Mouse (Mus musculus) liver, embryonic 14.5 days (tissue): ENCODE results near the gene 4930435E12Rik. TPM values are rescaled to one million over a fixed set of nuclear protein-coding genes. Genes with fewer than 3 reads are reported as not detected.

Experiments
- ATAC-seq: fragments of 200-750 bp; cut with Nextera tagmentation; 2 replicates; pipeline ENCODE4 v1.8.0; 2017; ENCODE audit warnings: moderate number of reproducible peaks, mild to moderate bottlenecking, moderate library complexity; ENCODE audit not compliant: insufficient read depth
- DNase-seq, 3 experiments: peaks; one replicate each; pipeline ENCODE4 v3.0.0-alpha.2; 2012 to 2013; ENCODE audit warnings: low read depth in 3 of 3, low spot score in 3 of 3
- H3K27ac ChIP-seq: fragments of 300-500 bp; sonication (generic); 2 replicates; pipeline ENCODE4 v1.5.1; 2014; ENCODE audit warnings: moderate library complexity, mild to moderate bottlenecking, control low read depth, inconsistent platforms
- H3K27me3 ChIP-seq: fragments of 300-500 bp; sonication (generic); 2 replicates; pipeline ENCODE4 v1.6.1; 2014; ENCODE audit warnings: mild to moderate bottlenecking, low read length, moderate library complexity; ENCODE audit not compliant: control insufficient read depth, insufficient read depth
- H3K36me3 ChIP-seq: fragments of 300-500 bp; sonication (generic); replicated peaks from 2 replicates; pipeline ENCODE4 v1.6.1; 2014; ENCODE audit warnings: low read depth; ENCODE audit not compliant: control insufficient read depth, insufficient read depth
- H3K4me1 ChIP-seq, 2 experiments: fragments of 200-500 bp in 1 of 2; fragments of 300-500 bp in 1 of 2; sonication (generic) in 1 of 2; replicated peaks; 2 replicates each; pipeline ENCODE4 v1.6.1; 2012 to 2014; ENCODE audit warnings: antibody characterized with exemption in 1 of 2, inconsistent platforms in 1 of 2, low read length in 1 of 2; ENCODE audit not compliant: control insufficient read depth in 2 of 2, insufficient read depth in 2 of 2
- H3K4me2 ChIP-seq: fragments of 300-500 bp; sonication (generic); 2 replicates; pipeline ENCODE4 v1.6.1; 2014; ENCODE audit warnings: low read depth, mild to moderate bottlenecking, control low read depth, moderate library complexity
- H3K4me3 ChIP-seq, 2 experiments: fragments of 200-500 bp in 1 of 2; fragments of 300-500 bp in 1 of 2; sonication (generic) in 1 of 2; 2 replicates each; pipeline ENCODE4 v1.5.1; 2012 to 2014; ENCODE audit warnings: low read depth in 2 of 2, low read length in 2 of 2, mild to moderate bottlenecking in 2 of 2, control low read depth in 1 of 2, inconsistent platforms in 1 of 2, moderate library complexity in 1 of 2; ENCODE audit not compliant: insufficient read depth in 1 of 2
- H3K9ac ChIP-seq: fragments of 300-500 bp; sonication (generic); replicated peaks from 2 replicates; pipeline ENCODE4 v1.6.1; 2014; ENCODE audit warnings: mild to moderate bottlenecking, control low read depth, moderate library complexity
- H3K9me3 ChIP-seq: fragments of 300-500 bp; sonication (generic); 2 replicates; pipeline ENCODE4 v1.6.1; 2016; ENCODE audit warnings: low read length, mixed read lengths; ENCODE audit not compliant: control insufficient read depth
- CTCF ChIP-seq: IDR thresholded peaks from 2 replicates; pipeline ENCODE4 v1.5.1; 2016; ENCODE audit warnings: antibody characterized with exemption, low read depth, control low read depth
- EP300 ChIP-seq: IDR thresholded peaks from 2 replicates; pipeline ENCODE4 v1.6.1; 2016; ENCODE audit warnings: antibody characterized with exemption, low read depth
- WGBS: fragments of 180-500 bp; shearing (Covaris S2); extraction: QIAGEN DNeasy Blood & Tissue Kit; methylation state at CpG from one replicate; pipeline ENCODE4 v1.1.7; 2014; ENCODE audit not compliant: insufficient replicate concordance; 5-methylcytosine and 5-hydroxymethylcytosine counted together
- polyA plus RNA-seq, 2 experiments: library from polyadenylated mRNA; depleted of rRNA in 1 of 2; stranded (reverse) in 1 of 2; unstranded in 1 of 2; fragments of >200 nt; fragmentation: Nextera tagmentation in 1 of 2; extraction: Ambion mirVana in 1 of 2; gene quantifications; 2 replicates each; pipeline versions ENCODE4 v1.2.1 to v1.2.3; 2012 to 2014

Gene 4930435E12Rik
- polyA plus RNA-seq, 2 experiments: not detected

DNA sequence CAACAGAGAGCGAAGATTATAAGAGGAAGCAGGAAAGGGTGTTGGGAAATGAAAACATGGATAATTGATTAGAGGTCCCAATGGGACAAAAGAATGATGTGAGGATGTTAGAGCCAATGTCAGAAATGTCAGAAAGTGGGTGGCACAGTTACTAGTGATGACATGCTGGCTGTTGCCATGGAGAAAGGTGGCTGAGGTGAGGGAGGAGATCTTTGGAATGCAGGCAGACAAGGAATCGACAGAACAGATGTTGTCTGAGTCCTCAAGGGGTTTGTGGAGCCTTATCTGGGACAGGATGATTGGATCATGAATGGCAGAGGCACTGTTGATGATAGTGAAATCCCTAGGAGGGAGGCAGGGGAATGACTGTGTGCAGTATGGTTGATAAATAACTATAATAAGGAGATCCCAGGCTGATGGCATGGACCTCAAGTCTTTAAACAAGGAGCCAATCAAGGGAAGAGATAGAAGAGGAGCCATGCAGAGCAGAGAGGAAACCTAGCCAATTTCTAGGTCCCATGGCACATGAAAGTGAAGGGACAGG lies 46.0 kb downstream of the 4930435E12Rik start:
- Histone ChIP-seq H3K4me2 (no peak overlapping the region), H3K27ac (no peak overlapping the region), H3K4me3 (no peak overlapping the region), H3K4me1 (no peaks in the 10 kb centered on the region), H3K9ac (no peak overlapping the region), H3K36me3 (no peaks in the 10 kb centered on the region), H3K9me3 (no peaks in the 10 kb centered on the region), H3K27me3 (no peaks in the 10 kb centered on the region)
- TF ChIP-seq CTCF (no peak), EP300 (no peak)
- DNase-seq: no peak
- ATAC-seq: no peak
- WGBS: 48% methylated on average over 2 of the region's 2 CpGs

GRCm38 (mm10) chr16:38781946-38782345 lies 46.6 kb downstream of the 4930435E12Rik start:
- Histone ChIP-seq H3K27ac (no peak overlapping the region), H3K4me1 (no peaks in the 10 kb centered on the region), H3K4me3 (no peak overlapping the region), H3K36me3 (no peaks in the 10 kb centered on the region), H3K9me3 (no peaks in the 10 kb centered on the region), H3K4me2 (no peak overlapping the region), H3K9ac (no peak overlapping the region), H3K27me3 (no peaks in the 10 kb centered on the region)
- no peak for ATAC-seq
- TF ChIP-seq CTCF (no peak), EP300 (no peak)
- 20% methylated on average over 2 of the region's 2 CpGs for WGBS
- no peak for DNase-seq

DNA sequence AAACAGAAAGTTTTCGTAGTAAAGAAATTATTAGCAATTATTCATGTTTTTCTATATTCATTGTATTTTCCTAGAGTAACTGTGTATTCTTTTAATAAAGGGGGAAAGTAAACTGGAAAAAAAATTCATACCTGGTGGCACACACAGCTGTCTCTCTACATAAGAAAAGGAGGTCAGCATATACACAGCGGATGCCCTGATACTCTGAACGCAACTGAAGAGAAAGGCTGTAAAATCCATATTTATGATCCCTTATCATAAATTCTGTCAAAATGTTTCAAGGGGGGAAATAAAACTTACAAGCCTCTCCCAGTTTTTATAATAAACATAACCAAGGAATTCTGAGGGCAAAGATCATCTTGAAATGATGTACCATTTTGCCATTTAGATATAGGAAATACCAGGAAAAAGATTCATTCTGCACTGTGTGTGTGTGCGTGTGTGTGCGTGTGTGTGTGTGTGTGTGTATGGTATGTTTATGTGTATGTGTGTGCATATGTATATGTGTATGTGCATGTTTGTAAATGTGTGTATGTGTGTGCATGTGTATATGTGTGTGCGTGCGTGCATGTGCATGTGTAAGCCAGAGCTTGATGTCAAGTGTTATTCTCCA lies 47.5 kb downstream of the 4930435E12Rik start:
- Histone ChIP-seq H3K9me3 (no peaks in the 10 kb centered on the region), H3K4me1 (no peaks in the 10 kb centered on the region), H3K36me3 (no peaks in the 10 kb centered on the region), H3K27ac (no peak overlapping the region), H3K4me2 (no peak overlapping the region), H3K27me3 (no peaks in the 10 kb centered on the region), H3K4me3 (no peak overlapping the region), H3K9ac (no peak overlapping the region)
- no peak for TF ChIP-seq CTCF
- no peak for TF ChIP-seq EP300
- no peak for DNase-seq
- WGBS: 83% methylated on average over 7 of the region's 7 CpGs
- ATAC-seq: no peak

DNA sequence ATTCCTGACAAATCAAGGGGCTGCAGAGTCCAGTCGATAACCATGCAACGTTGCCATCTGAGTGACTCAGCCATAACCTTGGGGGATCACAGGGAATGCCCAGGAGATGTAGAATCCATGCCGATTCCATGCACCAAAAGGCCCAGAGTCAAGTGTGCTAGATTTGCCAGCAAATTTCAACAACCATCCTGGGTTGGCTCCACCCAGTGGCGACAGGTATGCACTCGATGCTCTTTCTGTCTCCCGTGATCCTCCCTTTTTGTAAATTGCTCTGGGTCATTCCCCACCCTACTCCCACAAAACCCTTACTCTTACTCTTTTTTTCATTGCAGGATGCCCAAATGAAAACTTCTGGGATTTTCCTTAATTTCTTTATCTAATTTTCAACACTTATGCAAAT lies 52.2 kb downstream of the 4930435E12Rik start:
- H3K27ac ChIP-seq: no peak overlapping the region
- no peaks in the 10 kb centered on the region for H3K36me3 ChIP-seq
- ATAC-seq: no peak
- no peak for DNase-seq
- no peaks in the 10 kb centered on the region for H3K9me3 ChIP-seq
- no peak overlapping the region for H3K4me2 ChIP-seq
- H3K4me1 ChIP-seq: no peaks in the 10 kb centered on the region
- H3K27me3 ChIP-seq: peaks cover 3% of the 10 kb centered on the region; the same call in 1 of the 2 replicates
- TF ChIP-seq EP300 (no peak), CTCF (peak; percentile 16; the same call in 1 of the 2 replicates)
- no peak overlapping the region for H3K4me3 ChIP-seq
- H3K9ac ChIP-seq: no peak overlapping the region
- 51% methylated on average over 6 of the region's 6 CpGs for WGBS

- Histone ChIP-seq H3K27me3 (peaks cover 3% of the 10 kb centered on the region; the same call in 1 of the 2 replicates), H3K9me3 (no peaks in the 10 kb centered on the region), H3K4me3 (no peak overlapping the region), H3K36me3 (no peaks in the 10 kb centered on the region), H3K27ac (no peak overlapping the region), H3K4me1 (no peaks in the 10 kb centered on the region), H3K4me2 (no peak overlapping the region), H3K9ac (no peak overlapping the region)
- no peak for DNase-seq
- no peak for ATAC-seq
- WGBS: 47% methylated on average over 7 of the region's 7 CpGs
- TF ChIP-seq EP300 (no peak), CTCF (no peak)
These were observed 53.4 kb downstream of the 4930435E12Rik start for GRCm38 (mm10) chr16:38774964-38775746.
